Mouse (Mus musculus) frontal cortex, adult 2 months (tissue): ENCODE data around the gene Casc1. TPM values are rescaled to one million over a fixed set of nuclear protein-coding genes. Genes with fewer than 3 reads are reported as not detected.

ENCODE experiments used
- DNase-seq, 2 experiments: peaks; one replicate each; pipeline ENCODE4 v3.0.0; 2022; ENCODE audit warnings: low spot score in 1 of 2; ENCODE audit errors: extremely low spot score in 1 of 2
- polyA plus RNA-seq: library from polyadenylated mRNA; depleted of rRNA; stranded (reverse); fragments of >200 nt; gene quantifications from 2 replicates; pipeline ENCODE4 v1.2.3, GENCODE M21; 2012

The Casc1 gene
- polyA plus RNA-seq, 1 experiment, result 1.0 TPM

DNA sequence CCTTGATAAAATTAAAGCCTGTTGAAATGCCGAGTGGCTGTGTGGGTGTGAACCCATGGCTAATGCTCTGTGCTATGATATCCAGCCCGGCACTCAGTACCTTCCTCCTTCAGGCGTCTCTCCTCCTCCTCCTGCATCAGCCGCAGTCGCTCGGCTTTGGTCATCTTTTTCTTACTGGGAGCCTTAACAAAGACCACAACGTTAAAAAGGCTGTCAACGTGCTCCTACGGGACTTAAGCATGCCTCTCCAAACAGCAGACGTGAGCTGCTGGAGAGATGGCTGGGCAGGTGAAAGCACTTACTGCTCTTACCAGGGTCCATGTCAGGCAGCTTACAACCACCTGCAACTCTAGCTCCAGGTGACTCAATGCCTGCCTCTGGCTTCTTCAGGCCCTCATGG, 5.7 kb downstream of the Casc1 start:
- DNase-seq, result no peak

DNA sequence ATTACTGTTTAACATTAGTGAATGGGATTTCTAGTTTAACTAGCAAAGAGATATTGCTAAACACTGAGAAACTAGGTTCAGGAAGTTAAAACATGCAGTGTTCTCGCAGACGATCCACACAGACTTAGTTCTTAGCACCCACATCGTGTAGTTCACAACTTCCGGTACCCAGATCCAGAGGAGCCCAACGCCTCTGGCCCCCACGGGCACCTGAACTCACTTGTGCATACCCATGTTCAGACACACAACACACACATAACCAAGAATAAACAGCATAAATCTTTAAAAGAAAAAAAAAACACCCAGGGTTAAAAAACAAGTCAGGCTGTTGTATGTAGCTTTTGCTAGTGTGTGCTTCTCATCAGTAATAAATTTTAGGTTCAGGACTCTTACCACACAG, 6.4 kb downstream of the Casc1 start:
- no peak for DNase-seq

DNA sequence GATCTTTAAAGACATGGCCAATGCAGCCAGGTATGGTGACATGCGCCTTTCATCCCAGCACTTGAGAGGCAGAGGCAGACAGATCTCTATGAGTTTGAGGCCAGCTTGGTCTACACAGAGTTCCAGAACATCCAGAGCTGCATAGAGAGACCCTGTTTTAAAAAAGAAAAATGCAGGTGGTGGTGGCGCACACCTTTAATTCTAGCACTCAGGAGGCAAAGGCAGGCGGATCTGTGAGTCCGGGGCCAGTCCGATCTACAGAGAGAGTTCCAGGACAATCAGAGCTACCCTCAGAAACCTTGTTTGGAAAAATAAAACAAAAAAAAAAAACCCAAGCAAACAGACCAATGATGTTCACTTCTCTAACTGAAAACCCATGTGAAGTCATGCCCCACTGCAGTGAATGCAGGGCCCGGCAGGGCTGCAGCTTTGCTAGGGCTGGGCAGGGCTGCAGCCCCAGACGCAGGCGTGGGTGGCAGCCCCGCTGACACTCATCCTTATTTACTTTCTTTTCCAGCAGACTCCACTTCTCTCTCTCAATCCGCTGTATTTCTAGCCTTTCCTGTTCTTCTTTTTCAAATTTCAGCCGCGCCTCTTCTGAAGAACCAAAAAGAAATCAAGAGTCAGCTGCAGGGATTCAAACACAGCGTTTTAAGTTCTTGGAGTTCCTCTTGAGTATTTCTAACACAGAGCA, 8.2 kb downstream of the Casc1 start:
- DNase-seq, result no peak

DNA sequence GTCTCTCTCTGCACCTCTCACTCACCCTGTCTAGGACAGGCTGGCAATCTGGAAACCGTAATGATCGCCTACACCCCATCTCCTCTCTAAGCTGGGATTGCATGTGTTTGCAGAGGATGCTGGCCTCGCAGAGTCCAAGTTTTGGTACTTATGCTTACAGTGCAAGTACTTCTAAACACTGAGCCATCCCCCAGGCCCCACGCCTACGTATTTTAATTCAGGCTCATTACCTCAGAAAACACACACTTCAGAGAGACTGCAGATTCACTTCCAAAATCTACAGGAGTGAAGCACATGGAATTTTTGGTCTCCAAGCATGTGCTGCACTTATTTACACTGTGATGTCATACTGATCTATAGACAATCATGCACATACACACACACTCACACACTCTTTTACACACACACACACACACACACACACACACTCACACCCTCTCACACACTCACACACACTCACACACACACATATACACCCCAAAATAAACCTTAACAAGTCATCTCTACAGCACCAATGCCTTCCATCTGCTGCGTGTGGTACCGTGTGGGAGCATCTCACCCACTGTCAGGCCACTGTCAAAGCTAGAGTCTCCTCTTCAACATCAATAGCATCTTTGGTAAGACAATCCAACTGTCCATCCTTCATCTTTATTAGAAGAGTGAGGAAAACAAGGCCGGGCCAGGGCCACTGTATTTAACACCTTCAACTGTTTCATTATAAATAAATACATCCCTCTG, 12.7 kb downstream of the Casc1 start:
- DNase-seq, result peak in 1 of 2 experiments; percentile 51

DNA sequence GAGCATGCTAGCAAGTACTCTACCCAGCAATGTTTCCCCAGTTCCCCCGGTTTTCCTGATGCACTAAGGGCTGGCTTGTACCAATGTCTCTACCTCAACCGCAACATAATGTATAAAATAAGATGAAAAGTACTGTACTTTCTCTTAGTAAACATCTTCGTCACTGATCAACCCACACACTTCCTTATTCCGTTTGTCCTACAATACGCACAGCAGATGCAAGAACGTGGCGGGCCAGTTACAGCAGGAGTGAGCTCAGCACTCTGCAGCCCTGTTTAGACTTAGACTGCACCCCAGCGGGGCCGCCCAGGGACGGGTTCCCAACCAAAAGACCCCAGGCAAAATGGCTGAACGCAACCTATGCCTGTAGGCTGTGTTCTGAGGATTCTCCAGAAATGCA, 17.4 kb downstream of the Casc1 start:
- no peak for DNase-seq

DNA sequence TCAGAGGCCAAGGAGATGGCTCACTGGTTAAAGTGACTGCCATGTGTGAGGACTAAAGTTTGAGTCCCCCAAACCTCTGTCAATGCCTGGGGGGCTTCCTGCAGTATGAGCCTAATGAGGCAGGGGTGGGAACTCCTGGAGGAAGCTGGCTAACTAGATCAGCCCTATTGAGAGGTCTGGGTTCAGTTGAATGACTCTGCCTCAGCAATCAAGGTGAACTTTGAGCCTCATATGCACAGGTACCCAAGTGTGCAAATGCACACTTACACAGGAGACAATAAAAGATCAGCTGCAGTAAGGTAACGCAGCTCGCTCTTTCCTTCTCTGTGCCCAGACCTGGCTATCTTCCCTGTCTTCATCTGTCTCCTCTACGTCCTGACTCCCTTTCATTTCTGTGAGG, 17.8 kb downstream of the Casc1 start:
- DNase-seq, result no peak

DNA sequence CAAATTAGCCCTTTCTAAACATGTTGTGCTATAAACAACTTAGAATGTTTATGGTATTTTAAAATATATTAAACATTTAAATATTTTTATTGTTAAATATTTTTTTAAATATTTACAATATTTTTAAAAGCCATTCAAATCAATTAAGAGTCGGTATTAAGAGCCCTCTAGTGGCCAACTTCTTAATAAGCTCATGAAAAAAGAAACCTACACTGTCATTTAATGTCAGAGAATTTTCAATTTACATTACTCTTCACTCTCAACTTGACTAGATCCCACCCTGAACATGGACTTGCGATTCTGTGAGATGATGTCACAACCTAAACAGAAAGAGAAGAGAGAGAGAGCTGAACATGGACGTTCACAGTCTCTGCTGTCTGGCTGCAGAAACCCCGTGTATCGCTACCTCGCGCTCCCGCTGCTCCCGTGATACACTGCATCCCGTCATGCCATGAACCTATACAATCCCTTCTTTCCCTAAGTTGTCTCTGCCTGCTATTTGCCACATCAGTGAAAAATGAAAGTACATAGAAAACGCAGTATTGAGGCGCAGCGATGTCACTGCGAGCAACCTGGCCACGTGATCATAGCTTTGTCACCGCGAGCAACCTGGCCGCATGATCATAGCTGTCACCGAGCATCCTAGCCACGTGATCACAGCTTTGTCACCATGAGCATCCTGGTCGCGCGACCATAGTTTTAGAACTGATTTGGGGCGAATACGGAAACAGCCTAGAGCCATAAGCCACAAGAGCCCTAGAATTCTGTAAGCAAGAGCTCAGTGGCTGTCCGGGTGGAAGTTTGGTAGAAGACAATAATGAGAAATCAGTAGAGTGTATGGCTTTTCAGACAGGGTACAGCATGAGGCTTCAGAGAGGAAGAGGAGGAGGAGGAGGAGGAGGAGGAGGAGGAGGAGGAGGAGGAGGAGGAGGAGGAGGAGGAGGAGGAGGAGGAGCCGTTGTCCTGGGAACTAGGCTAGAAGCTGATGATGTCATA, 23.4 kb downstream of the Casc1 start:
- DNase-seq, result peak; percentile 36 to 61

DNA sequence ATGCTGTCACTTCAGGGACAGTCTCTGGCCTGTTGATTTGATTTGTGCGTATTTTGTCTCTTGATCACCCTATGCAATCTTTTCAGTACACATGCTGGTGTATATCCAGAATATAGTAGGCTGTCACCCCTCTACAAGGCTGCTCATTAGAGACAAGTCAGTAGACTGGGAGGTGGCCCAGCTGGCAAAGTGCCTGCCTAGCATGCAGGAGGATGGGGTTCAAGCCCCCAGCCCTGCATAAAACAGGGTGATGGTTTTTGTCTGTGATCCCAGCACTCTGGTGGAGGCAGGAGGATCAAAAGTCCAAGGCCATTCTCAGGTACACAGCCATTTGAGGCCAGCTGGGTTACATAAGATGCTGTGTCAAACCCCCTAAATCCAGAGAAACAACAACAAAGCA, 24.7 kb downstream of the Casc1 start:
- no peak for DNase-seq

DNA sequence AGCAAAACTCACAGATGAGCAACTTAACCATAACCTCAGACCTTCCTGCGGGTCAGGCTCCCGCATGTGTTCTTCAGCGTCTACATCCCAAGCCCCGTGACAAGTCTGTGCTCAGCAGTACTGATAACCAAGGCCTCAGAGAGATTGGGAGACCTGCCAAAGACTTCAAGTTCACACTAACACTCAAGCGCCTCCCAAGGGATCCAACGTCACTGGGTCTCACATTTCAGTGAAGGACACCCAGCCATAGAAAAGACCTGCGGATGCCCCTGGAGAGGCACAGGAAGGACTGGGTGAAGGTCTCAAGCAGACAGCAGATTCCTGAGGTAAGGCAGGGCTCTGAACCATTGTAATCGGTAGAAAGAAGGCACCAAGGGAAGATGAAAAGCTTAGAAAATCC, 28.8 kb downstream of the Casc1 start:
- DNase-seq, result no peak

DNA sequence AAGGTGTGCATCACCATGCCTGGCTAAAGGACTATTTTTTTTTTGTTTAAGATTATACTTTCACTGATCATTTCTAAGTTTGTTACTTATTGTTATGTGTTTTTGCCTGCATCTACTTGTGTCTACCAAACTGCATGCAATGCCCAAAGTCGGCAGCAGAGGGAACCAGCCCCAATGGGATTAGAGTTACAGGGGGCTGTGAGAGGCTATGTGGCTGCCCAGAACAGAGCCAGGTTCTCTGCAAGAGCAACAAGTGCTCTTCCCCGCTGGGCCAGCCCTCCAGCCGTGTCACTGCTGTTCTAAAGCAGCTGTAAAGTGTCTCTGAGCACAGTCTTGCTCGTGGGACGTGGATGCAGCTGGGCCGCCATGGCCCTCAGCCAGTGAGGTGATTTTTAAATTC, 31.1 kb downstream of the Casc1 start:
- peak in 1 of 2 experiments; percentile 57 for DNase-seq

DNA sequence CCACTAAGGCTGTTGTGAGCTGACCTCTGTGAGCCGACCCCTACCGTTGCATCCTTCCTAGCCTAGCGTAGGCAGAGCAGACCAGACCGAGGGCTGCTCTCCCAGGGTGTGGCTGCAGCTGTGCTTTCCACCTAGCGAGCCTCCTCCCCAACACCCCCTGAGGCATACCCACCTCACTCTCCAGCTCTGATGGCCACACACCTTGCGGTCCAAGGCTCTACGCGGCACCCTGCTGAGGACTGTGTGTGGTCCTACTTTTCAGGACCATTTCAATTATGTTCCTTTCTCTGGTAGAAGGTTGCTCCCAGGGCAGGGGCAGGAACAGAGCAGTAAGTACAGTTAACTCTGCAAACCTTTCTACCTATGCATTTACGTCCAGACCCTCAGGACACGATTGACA, 34.3 kb downstream of the Casc1 start:
- no peak for DNase-seq

DNA sequence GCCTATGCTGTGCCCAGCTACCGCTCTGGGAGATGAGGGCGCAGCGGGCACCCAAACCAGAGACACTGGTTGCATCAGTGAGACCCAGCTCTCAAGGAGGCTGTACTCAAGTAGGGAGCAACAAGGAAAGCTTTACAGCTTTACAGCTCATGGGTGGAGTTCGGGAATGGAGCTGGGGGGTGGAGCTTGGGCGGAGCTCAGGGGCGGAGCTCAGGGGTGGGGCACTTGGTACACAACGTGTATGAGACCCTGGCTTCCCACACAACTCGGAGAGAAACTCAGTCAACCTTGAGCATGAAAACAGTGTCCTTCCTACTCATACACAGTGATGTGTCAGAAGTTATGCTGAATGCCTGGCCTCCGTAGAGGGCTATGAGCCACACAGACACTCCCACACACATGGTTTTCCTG, 35.2 kb downstream of the Casc1 start:
- DNase-seq, result no peak

DNA sequence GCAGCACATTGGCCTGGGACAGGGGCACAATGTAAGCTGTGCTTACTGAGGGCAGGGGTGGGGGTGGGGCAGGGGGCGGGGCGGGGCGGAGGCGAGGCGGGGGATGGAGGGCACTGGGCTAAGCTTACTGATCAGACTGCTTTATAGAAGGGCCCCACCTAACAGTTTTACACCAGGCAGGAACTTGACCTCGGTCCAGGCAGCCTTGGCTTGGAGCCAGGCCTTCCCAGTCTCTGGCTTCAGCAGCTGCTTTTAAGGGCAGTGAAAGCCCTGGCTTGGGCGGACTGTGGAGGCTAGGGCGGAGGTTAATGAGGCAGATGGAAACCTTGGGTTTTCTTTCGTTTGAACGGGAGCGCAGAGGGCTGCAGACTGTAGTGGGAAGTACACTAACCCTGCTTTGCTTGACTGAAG, 37.0 kb downstream of the Casc1 start:
- peak in 1 of 2 experiments; percentile 24 for DNase-seq

DNA sequence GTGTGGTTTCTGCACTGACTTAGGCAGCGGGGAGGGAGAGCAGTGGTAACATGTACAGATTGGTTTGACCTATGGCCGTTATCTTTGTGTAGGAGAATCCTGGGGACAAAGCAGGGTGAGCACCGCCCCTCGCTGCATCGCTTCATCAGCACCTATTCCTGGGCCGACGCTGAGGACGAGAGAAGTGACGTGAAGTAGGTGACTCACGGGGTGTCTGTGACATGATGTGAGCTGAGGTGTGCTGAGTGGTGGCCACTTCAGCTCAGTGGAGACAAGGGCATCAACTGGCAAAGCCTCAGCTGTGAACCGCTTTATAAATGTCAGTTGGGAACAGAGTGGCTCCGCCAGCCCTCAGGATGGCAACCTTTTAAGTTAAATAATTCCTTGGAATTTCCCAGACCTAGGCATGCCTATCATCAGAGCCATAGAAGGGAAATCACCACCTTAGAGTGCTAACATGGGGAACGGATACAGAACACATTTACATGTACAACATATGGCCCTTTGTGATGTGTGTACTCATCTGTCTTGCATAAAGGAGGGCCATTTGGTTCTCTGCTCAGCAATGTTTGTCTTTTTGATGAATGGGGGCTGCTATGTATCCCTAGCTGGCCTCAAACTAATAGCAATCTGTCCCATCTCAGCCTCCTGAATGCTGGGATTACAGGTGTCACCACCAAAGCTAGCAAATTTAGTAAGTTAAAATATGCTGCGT, 38.8 kb downstream of the Casc1 start:
- no peak for DNase-seq

DNA sequence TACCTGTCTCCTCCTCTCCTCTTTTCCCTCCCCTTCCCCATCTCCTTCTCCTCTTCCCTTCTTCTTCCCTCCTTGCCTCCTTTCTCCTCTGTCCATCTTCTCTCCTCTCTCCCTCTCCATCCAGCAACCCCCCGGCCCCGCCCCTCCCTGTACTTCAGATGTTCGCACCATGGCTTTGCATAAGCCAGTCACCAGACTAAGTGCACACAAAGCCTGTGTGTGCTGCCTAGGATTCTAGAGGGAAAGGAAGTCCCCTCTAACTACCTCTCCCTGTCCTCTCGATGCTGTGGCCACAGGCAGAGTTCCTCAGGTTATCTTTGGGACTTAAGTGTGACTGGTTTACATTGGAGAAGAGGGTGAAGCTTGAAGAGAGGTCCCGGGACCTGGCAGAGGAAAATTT, 50.2 kb downstream of the Casc1 start:
- DNase-seq, result no peak

DNA sequence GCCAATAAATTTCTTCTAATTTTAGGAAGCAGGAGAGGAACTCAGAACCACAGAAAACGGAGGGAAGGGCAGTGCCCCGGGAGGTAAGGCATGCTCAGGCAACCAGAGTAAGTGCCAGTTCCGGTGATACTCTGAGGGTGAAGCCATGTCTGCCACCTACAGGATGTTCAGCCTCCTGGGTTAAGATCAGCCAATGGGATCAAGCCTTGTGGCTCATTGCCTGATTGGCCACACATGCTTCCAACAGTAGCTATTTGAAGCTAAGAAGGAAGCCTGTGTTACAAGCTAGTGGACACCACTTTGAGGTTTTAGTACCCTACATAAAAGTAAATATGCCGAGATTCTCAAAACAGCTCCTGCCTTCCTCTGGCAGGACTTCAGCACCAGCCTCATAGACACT, 52.2 kb downstream of the Casc1 start:
- no peak for DNase-seq

DNA sequence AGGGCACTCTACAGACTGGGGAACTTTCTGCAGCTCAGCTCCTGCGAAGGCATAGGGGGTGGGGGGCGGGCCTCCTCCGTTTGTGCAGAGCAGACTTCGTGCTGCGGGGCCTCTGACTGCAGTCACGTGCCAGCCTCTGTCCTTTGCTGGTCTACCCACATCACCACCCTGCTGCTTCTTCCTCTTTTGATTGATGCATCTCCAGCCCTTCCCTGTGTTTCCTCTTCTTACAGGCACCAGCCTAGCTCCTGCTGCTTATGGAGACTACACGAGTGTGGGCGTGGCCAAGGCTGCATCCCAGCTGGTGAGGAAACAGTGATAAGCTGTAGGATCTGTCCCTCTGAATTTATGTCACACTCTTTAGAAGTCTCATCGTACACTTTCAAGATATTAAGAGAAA, 61.8 kb downstream of the Casc1 start:
- DNase-seq, result peak in 1 of 2 experiments; percentile 10

DNA sequence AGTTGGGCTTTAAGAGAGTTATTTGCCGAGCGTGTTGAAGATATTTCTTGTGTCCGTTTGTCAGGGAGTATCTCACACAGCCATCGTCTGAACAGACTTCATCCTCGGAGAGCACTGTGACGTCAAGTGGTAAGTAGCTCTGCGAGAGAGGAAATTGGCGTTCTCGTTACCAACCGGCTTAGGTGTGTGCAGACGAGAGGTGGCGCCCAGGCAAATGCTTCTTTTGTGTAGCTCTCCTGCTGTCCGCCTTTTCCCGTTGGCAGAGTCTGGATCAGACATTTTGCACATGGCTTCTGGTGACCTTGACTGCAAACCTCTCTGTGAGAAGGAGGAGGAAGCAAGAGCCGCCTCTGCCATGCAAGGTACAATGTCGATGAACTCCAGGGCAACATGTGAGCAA, 63.1 kb downstream of the Casc1 start:
- no peak for DNase-seq

DNA sequence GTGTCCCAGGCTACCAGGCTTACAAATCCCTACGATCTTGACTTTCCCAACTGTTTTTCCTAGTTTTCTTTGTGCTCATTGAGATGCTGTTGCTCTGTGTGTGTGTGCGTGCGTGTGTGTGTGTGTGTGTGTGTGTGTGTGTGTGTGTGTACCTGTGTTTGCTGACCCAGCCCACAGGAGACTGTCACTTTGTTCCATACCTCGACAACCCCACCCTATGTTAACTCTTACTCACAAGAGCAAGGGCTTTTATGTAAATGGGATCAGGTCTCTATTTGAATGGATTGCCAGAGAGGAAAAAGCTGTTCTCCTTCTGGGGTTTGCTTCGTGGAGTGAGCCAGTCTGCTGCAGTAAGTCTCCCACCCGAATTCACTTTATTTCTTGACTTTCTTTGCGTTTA, 65.6 kb downstream of the Casc1 start:
- DNase-seq, result no peak

DNA sequence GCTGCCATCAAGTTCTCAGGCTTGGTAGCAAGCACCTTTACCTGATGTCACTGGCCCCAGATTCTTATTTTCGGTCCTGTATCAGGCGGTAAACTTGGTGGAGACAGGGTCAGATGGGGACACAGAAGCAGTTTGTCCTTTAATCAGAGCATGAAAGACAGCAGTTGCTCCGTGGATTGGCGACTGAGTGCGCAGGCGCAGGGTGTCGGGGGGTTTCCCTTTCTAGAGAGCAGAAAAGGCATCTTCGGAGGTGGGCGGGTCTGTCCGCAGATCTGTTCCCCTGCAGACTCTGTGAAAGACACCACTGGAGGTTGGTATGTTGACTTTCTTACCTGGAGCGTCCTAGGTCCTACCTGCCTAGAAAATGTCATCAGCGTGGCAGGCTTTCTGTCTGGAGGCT, 69.0 kb downstream of the Casc1 start:
- DNase-seq, result no peak

DNA sequence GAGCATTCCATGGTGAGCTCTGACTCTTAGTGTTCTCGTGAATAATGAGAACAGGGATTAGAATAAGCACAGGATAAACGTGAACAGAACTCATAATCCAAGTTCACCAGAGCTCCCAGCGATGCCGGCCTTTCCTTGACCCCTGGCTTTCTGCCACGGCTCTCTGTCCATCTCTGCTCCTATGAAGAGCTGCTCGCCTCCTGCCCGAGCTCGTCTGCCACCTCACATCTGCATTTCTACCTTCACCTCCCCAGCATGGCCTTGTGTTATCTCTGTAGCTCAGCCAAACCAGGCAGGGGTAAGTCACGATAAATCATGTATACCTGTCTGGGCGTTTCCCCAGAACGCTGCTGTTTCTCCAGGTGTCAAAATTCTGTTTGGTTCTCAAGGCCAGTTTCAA, 70.1 kb downstream of the Casc1 start:
- DNase-seq, result no peak
